Mouse (Mus musculus) 416B (cell line): Measurements from ENCODE around the gene BC034090.
"Not testable (repeated sequence)": the region's sequence is repeated elsewhere in the genome, so short reads cannot be mapped to it uniquely, and the experiment has no call there.

Source experiments
- DNase-seq: peaks from one replicate; pipeline ENCODE4 v3.0.0; 2011; ENCODE audit warnings: low read depth

BC034090 gene

GRCm38 (mm10) chr1:155192805-155193368 is 51.4 kb downstream of the BC034090 start:
- peak; percentile 24 for DNase-seq

GRCm38 (mm10) chr1:155191671-155192070 is 52.6 kb downstream of the BC034090 start:
- no peak for DNase-seq

GRCm38 (mm10) chr1:155191219-155191618 is 53.0 kb downstream of the BC034090 start:
- DNase-seq: no peak

GRCm38 (mm10) chr1:155188656-155189055 is 55.6 kb downstream of the BC034090 start:
- DNase-seq: no peak

- no peak for DNase-seq
These were observed 60.1 kb downstream of the BC034090 start for GRCm38 (mm10) chr1:155184191-155184590.

- DNase-seq: no peak
These were observed 65.9 kb downstream of the BC034090 start for GRCm38 (mm10) chr1:155178192-155178924.

- peak; percentile 36 for DNase-seq
These were observed 69.8 kb downstream of the BC034090 start for GRCm38 (mm10) chr1:155174424-155174823.

- DNase-seq: not testable (repeated sequence)
These were observed 70.6 kb downstream of the BC034090 start for GRCm38 (mm10) chr1:155173644-155174016.

GRCm38 (mm10) chr1:155172895-155173643 is 71.2 kb downstream of the BC034090 start:
- no peak for DNase-seq

GRCm38 (mm10) chr1:155169935-155170334 is 74.3 kb downstream of the BC034090 start:
- DNase-seq: no peak

- no peak for DNase-seq
These were observed 76.8 kb downstream of the BC034090 start for GRCm38 (mm10) chr1:155167453-155167852.
